Mouse (Mus musculus): ENCODE measurements around the gene Faim. TPM values are rescaled to one million over a fixed set of nuclear protein-coding genes. Genes with fewer than 3 reads are reported as not detected.

Faim gene
- polyA plus RNA-seq, 1 experiment from 2014 or later = 57.3 TPM

GRCm38 (mm10) chr9:98986476-98987096 lies 413 bp downstream of the Faim start:
- DNase-seq (ENCODE audit: low spot score) = no peak
- Histone ChIP-seq H3K27me3 (ENCODE audit: low read depth, poor library complexity, severe bottlenecking) (peaks cover 18% of the 10 kb centered on the region), H3K27ac (peak overlapping the region; percentile 88), H3K9me3 (replicated peaks) (no peaks in the 10 kb centered on the region), H3K36me3 (no peaks in the 10 kb centered on the region), H3K4me1 (peaks cover 17% of the 10 kb centered on the region; the same call in 1 of the 2 replicates), H3K4me3 (peak overlapping the region; percentile 88)
- WGBS = under 1% methylated on average over 50 of the region's 50 CpGs

GRCm38 (mm10) chr9:98987131-98987530 lies 958 bp downstream of the Faim start:
- 57% methylated on average over 9 of the region's 9 CpGs for WGBS
- H3K9me3 ChIP-seq (replicated peaks) = no peaks in the 10 kb centered on the region
- peaks cover 18% of the 10 kb centered on the region for H3K27me3 ChIP-seq (ENCODE audit: low read depth, poor library complexity, severe bottlenecking)
- DNase-seq (ENCODE audit: low spot score) = no peak
- peak overlapping the region; percentile 88 for H3K4me3 ChIP-seq
- H3K27ac ChIP-seq = no peak overlapping the region
- H3K36me3 ChIP-seq = no peaks in the 10 kb centered on the region
- peaks cover 17% of the 10 kb centered on the region; the same call in 1 of the 2 replicates for H3K4me1 ChIP-seq

- H3K27me3 ChIP-seq (ENCODE audit: low read depth, poor library complexity, severe bottlenecking) = no peaks in the 10 kb centered on the region
- no peak overlapping the region for H3K4me3 ChIP-seq
- H3K4me1 ChIP-seq = no peaks in the 10 kb centered on the region
- H3K27ac ChIP-seq = no peak overlapping the region
- WGBS = 91% methylated on average over 4 of the region's 4 CpGs
- peaks cover 30% of the 10 kb centered on the region for H3K36me3 ChIP-seq
- no peaks in the 10 kb centered on the region for H3K9me3 ChIP-seq (replicated peaks)
- no peak for DNase-seq (ENCODE audit: low spot score)
Observed at GRCm38 (mm10) chr9:98994103-98994502, 7.9 kb downstream of the Faim start.

- no peak overlapping the region for H3K27ac ChIP-seq
- H3K4me1 ChIP-seq = no peaks in the 10 kb centered on the region
- H3K4me3 ChIP-seq = no peak overlapping the region
- WGBS = 87% methylated on average over 9 of the region's 9 CpGs
- peaks cover 51% of the 10 kb centered on the region for H3K36me3 ChIP-seq
- no peaks in the 10 kb centered on the region for H3K9me3 ChIP-seq (replicated peaks)
- H3K27me3 ChIP-seq (ENCODE audit: low read depth, poor library complexity, severe bottlenecking) = no peaks in the 10 kb centered on the region
- DNase-seq (ENCODE audit: low spot score) = no peak
Observed at GRCm38 (mm10) chr9:98999881-99000339, 13.7 kb downstream of the Faim start.

GRCm38 (mm10) chr9:99001326-99001725 lies 15.2 kb downstream of the Faim start:
- 96% methylated on average over 6 of the region's 6 CpGs for WGBS
- no peak for DNase-seq (ENCODE audit: low spot score)
- H3K4me1 ChIP-seq = no peaks in the 10 kb centered on the region
- H3K36me3 ChIP-seq = peaks cover 47% of the 10 kb centered on the region
- H3K27me3 ChIP-seq (ENCODE audit: low read depth, poor library complexity, severe bottlenecking) = no peaks in the 10 kb centered on the region
- no peak overlapping the region for H3K4me3 ChIP-seq
- no peaks in the 10 kb centered on the region for H3K9me3 ChIP-seq (replicated peaks)
- no peak overlapping the region for H3K27ac ChIP-seq

GRCm38 (mm10) chr9:99009069-99009897 lies 23.1 kb downstream of the Faim start:
- WGBS = 83% methylated on average over 12 of the region's 12 CpGs
- Histone ChIP-seq H3K9me3 (replicated peaks) (no peaks in the 10 kb centered on the region), H3K27ac (no peak overlapping the region), H3K27me3 (ENCODE audit: low read depth, poor library complexity, severe bottlenecking) (no peaks in the 10 kb centered on the region), H3K4me1 (peaks cover 5% of the 10 kb centered on the region), H3K4me3 (no peak overlapping the region), H3K36me3 (peaks cover 6% of the 10 kb centered on the region)
- no peak for DNase-seq (ENCODE audit: low spot score)

GRCm38 (mm10) chr9:99009898-99010199 lies 23.7 kb downstream of the Faim start:
- Histone ChIP-seq H3K4me1 (peaks cover 5% of the 10 kb centered on the region), H3K27me3 (ENCODE audit: low read depth, poor library complexity, severe bottlenecking) (no peaks in the 10 kb centered on the region), H3K9me3 (replicated peaks) (no peaks in the 10 kb centered on the region), H3K36me3 (peaks cover 4% of the 10 kb centered on the region), H3K4me3 (no peak overlapping the region), H3K27ac (no peak overlapping the region)
- WGBS = 96% methylated on average over 3 of the region's 3 CpGs
- no peak for DNase-seq (ENCODE audit: low spot score)

- H3K4me3 ChIP-seq = no peak overlapping the region
- whole genome bisulfite sequencing = 64% methylated on average over 3 of the region's 3 CpGs
- no peaks in the 10 kb centered on the region for H3K27me3 ChIP-seq (ENCODE audit: low read depth, poor library complexity, severe bottlenecking)
- no peak overlapping the region for H3K27ac ChIP-seq
- H3K36me3 ChIP-seq = no peaks in the 10 kb centered on the region
- peaks cover 5% of the 10 kb centered on the region for H3K4me1 ChIP-seq
- H3K9me3 ChIP-seq (replicated peaks) = no peaks in the 10 kb centered on the region
- no peak for DNase-seq (ENCODE audit: low spot score)
Observed at GRCm38 (mm10) chr9:99016301-99016700, 30.1 kb downstream of the Faim start.

GRCm38 (mm10) chr9:99016759-99017158 lies 30.6 kb downstream of the Faim start:
- peaks cover 5% of the 10 kb centered on the region for H3K4me1 ChIP-seq
- H3K27me3 ChIP-seq (ENCODE audit: low read depth, poor library complexity, severe bottlenecking) = no peaks in the 10 kb centered on the region
- no peaks in the 10 kb centered on the region for H3K9me3 ChIP-seq (replicated peaks)
- no peak for DNase-seq (ENCODE audit: low spot score)
- H3K27ac ChIP-seq = no peak overlapping the region
- 87% methylated on average over 3 of the region's 3 CpGs for WGBS
- H3K4me3 ChIP-seq = no peak overlapping the region
- no peaks in the 10 kb centered on the region for H3K36me3 ChIP-seq

GRCm38 (mm10) chr9:99017679-99018078 lies 31.5 kb downstream of the Faim start:
- 87% methylated on average over 6 of the region's 6 CpGs for WGBS
- no peaks in the 10 kb centered on the region for H3K36me3 ChIP-seq
- no peak overlapping the region for H3K27ac ChIP-seq
- H3K4me1 ChIP-seq = no peaks in the 10 kb centered on the region; the same call in 1 of the 2 replicates
- no peaks in the 10 kb centered on the region for H3K9me3 ChIP-seq (replicated peaks)
- no peak for DNase-seq (ENCODE audit: low spot score)
- no peak overlapping the region for H3K4me3 ChIP-seq
- H3K27me3 ChIP-seq (ENCODE audit: low read depth, poor library complexity, severe bottlenecking) = no peaks in the 10 kb centered on the region

- no peaks in the 10 kb centered on the region for H3K27me3 ChIP-seq (ENCODE audit: low read depth, poor library complexity, severe bottlenecking)
- no peak overlapping the region for H3K4me3 ChIP-seq
- H3K27ac ChIP-seq = no peak overlapping the region
- no peak for DNase-seq (ENCODE audit: low spot score)
- no peaks in the 10 kb centered on the region for H3K4me1 ChIP-seq
- H3K36me3 ChIP-seq = no peaks in the 10 kb centered on the region
- no peaks in the 10 kb centered on the region for H3K9me3 ChIP-seq (replicated peaks)
- WGBS = 60% methylated on average over 5 of the region's 5 CpGs
Observed at GRCm38 (mm10) chr9:99021166-99021565, 35.0 kb downstream of the Faim start.

GRCm38 (mm10) chr9:99021751-99022150 lies 35.6 kb downstream of the Faim start:
- Histone ChIP-seq H3K4me3 (no peak overlapping the region), H3K4me1 (no peaks in the 10 kb centered on the region), H3K27me3 (ENCODE audit: low read depth, poor library complexity, severe bottlenecking) (no peaks in the 10 kb centered on the region), H3K9me3 (replicated peaks) (no peaks in the 10 kb centered on the region), H3K36me3 (no peaks in the 10 kb centered on the region), H3K27ac (no peak overlapping the region)
- 81% methylated on average over 4 of the region's 4 CpGs for WGBS
- no peak for DNase-seq (ENCODE audit: low spot score)

GRCm38 (mm10) chr9:99032031-99032430 lies 45.9 kb downstream of the Faim start:
- WGBS = 88% methylated on average over 8 of the region's 8 CpGs
- H3K4me3 ChIP-seq = no peak overlapping the region
- no peaks in the 10 kb centered on the region for H3K9me3 ChIP-seq (replicated peaks)
- H3K27ac ChIP-seq = no peak overlapping the region
- H3K36me3 ChIP-seq = no peaks in the 10 kb centered on the region
- DNase-seq (ENCODE audit: low spot score) = no peak
- H3K4me1 ChIP-seq = no peaks in the 10 kb centered on the region
- no peaks in the 10 kb centered on the region for H3K27me3 ChIP-seq (ENCODE audit: low read depth, poor library complexity, severe bottlenecking)
